Mouse (Mus musculus): ENCODE data around the gene Taf1b. TPM values are rescaled to one million over a fixed set of nuclear protein-coding genes. Genes with fewer than 3 reads are reported as not detected.

Gene Taf1b
- total and polyA plus RNA-seq, 3 experiments, result 6.4 to 10.8 (median 9.8) TPM

DNA sequence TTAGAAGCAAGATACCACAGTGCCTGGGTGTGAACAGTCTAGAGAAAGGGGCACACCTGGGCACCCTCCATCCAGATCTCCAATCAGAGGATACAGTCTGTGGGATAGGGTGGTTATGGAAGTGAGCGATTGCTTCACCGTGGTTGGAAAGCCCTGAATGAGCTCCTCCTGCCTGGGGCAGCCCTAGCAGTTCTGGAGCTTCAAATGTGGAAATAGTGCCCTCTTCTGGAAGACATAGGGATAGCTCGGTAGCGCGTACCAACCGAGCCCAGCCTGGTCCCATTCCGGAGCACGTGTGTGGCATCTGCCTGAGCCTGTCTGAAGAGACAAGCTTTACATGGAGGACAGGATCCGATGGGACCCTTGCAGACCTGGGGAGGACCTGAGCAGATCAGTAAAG, 102.6 kb downstream of the Taf1b start:
- Histone ChIP-seq H3K27me3 (ENCODE audit: control insufficient read depth, insufficient read depth, low read length) (no peaks in the 10 kb centered on the region), H3K4me1 (ENCODE audit: control insufficient read depth, insufficient read depth, low read length) (no peaks in the 10 kb centered on the region; the same call in 1 of the 2 replicates), H3K36me3 (ENCODE audit: control insufficient read depth, insufficient read depth, low read length) (no peaks in the 10 kb centered on the region), H3K79me2 (replicated peaks; ENCODE audit: control insufficient read depth, insufficient read depth, low read length) (no peaks in the 10 kb centered on the region), H3K9ac (ENCODE audit: low read depth, low read length) (no peak overlapping the region), H3K27ac (no peak overlapping the region), H3K4me3 (no peak overlapping the region)
- TF ChIP-seq CTCF (IDR thresholded peaks at IDR 0.05) (no peak; the same call in 1 of the 2 replicates), EP300 (IDR thresholded peaks at IDR 0.05; ENCODE audit: insufficient read depth, low read depth, low read length) (peak; percentile 81), POLR2A (IDR thresholded peaks at IDR 0.05; ENCODE audit: insufficient read depth, low read depth, low read length) (no peak)
- DNase-seq, result peak; percentile 72 to 79
- intact Hi-C loops (cut with DNase I), result loop anchor here (2.0 to 5.0 kb wide), 2 partner anchors 76 to 130 kb away; no protein-coding TSS in a partner anchor
- WGBS, result 2% methylated on average over 9 of the region's 9 CpGs

DNA sequence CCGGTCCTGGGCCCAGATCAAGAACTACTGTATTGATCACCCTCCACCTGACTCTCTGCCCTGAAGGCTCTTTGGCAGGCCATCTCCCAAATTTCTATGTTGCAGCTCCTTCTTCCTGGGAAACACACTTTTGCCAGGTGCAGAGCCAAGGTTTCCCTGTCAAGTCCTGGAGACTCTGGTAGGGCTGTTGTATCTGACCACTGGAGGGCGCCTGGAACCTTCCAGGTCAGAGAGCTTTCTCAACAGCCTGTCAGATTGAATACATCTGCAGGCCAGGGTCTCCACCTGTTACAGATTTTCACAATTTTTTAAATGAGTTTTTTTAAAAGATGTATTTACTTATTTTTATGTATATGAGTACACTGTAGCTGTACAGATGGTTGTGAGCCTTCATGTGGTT, 105.1 kb downstream of the Taf1b start:
- H3K79me2 ChIP-seq (replicated peaks; ENCODE audit: control insufficient read depth, insufficient read depth, low read length), result no peaks in the 10 kb centered on the region
- peak; percentile 69 to 80 for DNase-seq
- H3K36me3 ChIP-seq (ENCODE audit: control insufficient read depth, insufficient read depth, low read length), result no peaks in the 10 kb centered on the region
- no peaks in the 10 kb centered on the region; the same call in 1 of the 2 replicates for H3K4me1 ChIP-seq (ENCODE audit: control insufficient read depth, insufficient read depth, low read length)
- WGBS, result 35% methylated on average over 2 of the region's 2 CpGs
- TF ChIP-seq CTCF (IDR thresholded peaks at IDR 0.05) (peak; percentile 95), EP300 (IDR thresholded peaks at IDR 0.05; ENCODE audit: insufficient read depth, low read depth, low read length) (0 out of 2 replicates have a peak, but pooled peaks have one; percentile 26), POLR2A (IDR thresholded peaks at IDR 0.05; ENCODE audit: insufficient read depth, low read depth, low read length) (no peak)
- H3K27me3 ChIP-seq (ENCODE audit: control insufficient read depth, insufficient read depth, low read length), result no peaks in the 10 kb centered on the region
- intact Hi-C loops (cut with DNase I), result loop anchor here (1.0 to 5.0 kb wide), 3 partner anchors 28 to 94 kb away; no protein-coding TSS in a partner anchor
- H3K9ac ChIP-seq (ENCODE audit: low read depth, low read length), result no peak overlapping the region
- H3K4me3 ChIP-seq, result no peak overlapping the region
- H3K27ac ChIP-seq, result no peak overlapping the region

DNA sequence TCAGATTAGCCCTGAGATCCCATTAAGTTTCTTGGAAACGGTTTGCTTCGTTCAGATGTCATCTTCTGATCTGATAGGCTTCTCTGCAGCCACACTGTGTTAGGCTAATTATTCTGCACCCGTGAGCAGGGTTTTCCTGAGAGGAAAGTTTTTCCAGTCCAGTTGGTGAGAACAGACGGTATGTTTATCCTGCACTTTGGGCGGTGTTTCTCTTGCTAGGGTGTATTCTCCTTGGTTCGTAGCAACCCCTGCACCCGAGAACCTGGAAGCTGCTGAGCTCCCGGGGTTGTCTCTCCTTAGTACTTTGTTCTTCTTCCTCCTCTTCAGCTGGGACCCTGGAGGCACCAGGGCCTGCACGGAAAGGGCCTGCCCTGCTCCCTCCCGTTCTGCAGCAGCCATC, 108.0 kb downstream of the Taf1b start:
- H3K4me1 ChIP-seq (ENCODE audit: control insufficient read depth, insufficient read depth, low read length), result no peaks in the 10 kb centered on the region
- H3K4me3 ChIP-seq, result no peak overlapping the region
- 58% methylated on average over 10 of the region's 10 CpGs for WGBS
- H3K36me3 ChIP-seq (ENCODE audit: control insufficient read depth, insufficient read depth, low read length), result no peaks in the 10 kb centered on the region
- intact Hi-C loops (cut with DNase I), result no loop called here
- DNase-seq, result no peak
- H3K9ac ChIP-seq (ENCODE audit: low read depth, low read length), result no peak overlapping the region
- H3K79me2 ChIP-seq (replicated peaks; ENCODE audit: control insufficient read depth, insufficient read depth, low read length), result no peaks in the 10 kb centered on the region
- no peaks in the 10 kb centered on the region for H3K27me3 ChIP-seq (ENCODE audit: control insufficient read depth, insufficient read depth, low read length)
- no peak overlapping the region for H3K27ac ChIP-seq
- TF ChIP-seq CTCF (IDR thresholded peaks at IDR 0.05), result no peak
- no peak for TF ChIP-seq EP300 (IDR thresholded peaks at IDR 0.05; ENCODE audit: insufficient read depth, low read depth, low read length)
- TF ChIP-seq POLR2A (IDR thresholded peaks at IDR 0.05; ENCODE audit: insufficient read depth, low read depth, low read length), result no peak

Other genes starting within 250 kb of the Taf1b start
- gene Grhl1, start 73.9 kb downstream of the Taf1b start, total RNA-seq (2021), result under 1 TPM; 0.43 to 0.73 TPM
- gene Grhl1, start 73.9 kb downstream of the Taf1b start, polyA plus RNA-seq (2012; rRNA removed), result 0.39 and 0.47 TPM in 2 replicates
- 10 to 100 TPM in 1 of 2 experiments, 1 to 10 TPM in 1; 7.8 to 13.5 TPM for gene Klf11, start 152.9 kb downstream of the Taf1b start, total RNA-seq (2021)
- gene Klf11, start 152.9 kb downstream of the Taf1b start, polyA plus RNA-seq (2012; rRNA removed), result 8.8 and 15.1 TPM in 2 replicates
- 1 to 10 TPM; 3.3 to 4.0 TPM for gene Cys1, start 183.5 kb downstream of the Taf1b start, total RNA-seq (2021)
- gene Cys1, start 183.5 kb downstream of the Taf1b start, polyA plus RNA-seq (2012; rRNA removed), result 5.6 and 7.4 TPM in 2 replicates
- 1 to 10 TPM; 1.8 to 2.1 TPM for gene Rrm2, start 209.9 kb downstream of the Taf1b start, total RNA-seq (2021)
- gene Rrm2, start 209.9 kb downstream of the Taf1b start, polyA plus RNA-seq (2012; rRNA removed), result 0.82 and 1.7 TPM in 2 replicates